Mouse (Mus musculus): ENCODE measurements around the gene Nrip3. TPM values are rescaled to one million over a fixed set of nuclear protein-coding genes. Genes with fewer than 3 reads are reported as not detected.
A peak's percentile ranks its signal among the peaks of the same experiment; 100 is the strongest.

The Nrip3 gene
- total RNA-seq, 2 experiments from 2014 or later, result 0.08 TPM; not detected in 1

- no peak for DNase-seq
- intact Hi-C loops (cut with DNase I; ENCODE audit: low total_unique reads), result loop anchor here (5.0 kb wide), 1 partner anchor 179 kb away; no protein-coding TSS in a partner anchor
Measured at GRCm38 (mm10) chr7:109713434-109713982, 68.3 kb downstream of the Nrip3 start.

GRCm38 (mm10) chr7:109712198-109712597 is 69.6 kb downstream of the Nrip3 start:
- no peak for DNase-seq
- intact Hi-C loops (cut with DNase I; ENCODE audit: low total_unique reads), result loop anchor here (5.0 kb wide), 1 partner anchor 180 kb away; no protein-coding TSS in a partner anchor

- no peak for DNase-seq
- intact Hi-C loops (cut with DNase I; ENCODE audit: low total_unique reads), result loop anchor here (5.0 kb wide), 1 partner anchor 182 kb away; no protein-coding TSS in a partner anchor
Measured at GRCm38 (mm10) chr7:109710069-109710468, 71.8 kb downstream of the Nrip3 start.

- intact Hi-C loops (cut with DNase I; ENCODE audit: low total_unique reads), result no loop called here
- peak; percentile 63 for DNase-seq
Measured at GRCm38 (mm10) chr7:109708961-109709382, 72.9 kb downstream of the Nrip3 start.

Other genes with a start within 250 kb of the Nrip3 start
- gene St5, start 78.4 kb downstream of the Nrip3 start, total RNA-seq (2021), result 10 to 100 TPM; 14.6 to 17.7 TPM
- 1 to 10 TPM; 6.5 to 7.4 TPM for gene Akip1, start 78.3 kb downstream of the Nrip3 start, total RNA-seq (2021)
- gene BC051019, start 58.2 kb downstream of the Nrip3 start, total RNA-seq (2021), result not detected
- not detected for gene Ascl3, start 50.3 kb downstream of the Nrip3 start, total RNA-seq (2021)
- 10 to 100 TPM; 25.2 to 26.2 TPM for gene Tmem9b, start 29.1 kb downstream of the Nrip3 start, total RNA-seq (2021)
- gene Scube2, start 83.7 kb upstream of the Nrip3 start, total RNA-seq (2021), result 1 to 10 TPM; 5.7 to 8.9 TPM
- 10 to 100 TPM; 50.2 to 57.4 TPM for gene Dennd5a, start 178.4 kb upstream of the Nrip3 start, total RNA-seq (2021)
- 10 to 100 TPM; 28.8 to 32.6 TPM for gene Tmem41b, start 204.9 kb upstream of the Nrip3 start, total RNA-seq (2021)
- gene Ipo7, start 236.2 kb upstream of the Nrip3 start, total RNA-seq (2021), result 10 to 100 TPM; 68.5 to 68.6 TPM